Mouse (Mus musculus) heart, adult 2 months (tissue): ENCODE data around the gene Exog. TPM values are rescaled to one million over a fixed set of nuclear protein-coding genes. Genes with fewer than 3 reads are reported as not detected.

Source experiments
- DNase-seq, 2 experiments: peaks; one replicate each; pipeline ENCODE4 v3.0.0; 2021
- H3K27ac ChIP-seq: fragments of 200-600 bp; 2 replicates; pipeline ENCODE4 v1.8.1; 2022
- H3K27me3 ChIP-seq: fragments of 200-500 bp; 2 replicates; pipeline ENCODE4 v1.6.1; 2012; ENCODE audit warnings: mild to moderate bottlenecking, low read length, inconsistent platforms, mixed read lengths; ENCODE audit not compliant: control insufficient read depth, insufficient read depth
- H3K36me3 ChIP-seq: fragments of 200-500 bp; 2 replicates; pipeline ENCODE4 v1.6.1; 2012; ENCODE audit warnings: low read length, inconsistent platforms; ENCODE audit not compliant: control insufficient read depth, insufficient read depth
- H3K4me1 ChIP-seq: fragments of 200-500 bp; 2 replicates; pipeline ENCODE4 v1.6.1; 2011; ENCODE audit warnings: low read length; ENCODE audit not compliant: control insufficient read depth, insufficient read depth
- H3K4me3 ChIP-seq: fragments of 200-600 bp; 2 replicates; pipeline ENCODE4 v1.8.1; 2022
- H3K79me2 ChIP-seq: fragments of 200-500 bp; replicated peaks from 2 replicates; pipeline ENCODE4 v1.6.1; 2012; ENCODE audit warnings: mild to moderate bottlenecking, inconsistent platforms, low read length, moderate library complexity, mixed read lengths; ENCODE audit not compliant: control insufficient read depth, insufficient read depth
- H3K9ac ChIP-seq: fragments of 200-500 bp; 2 replicates; pipeline ENCODE4 v1.6.1; 2012; ENCODE audit warnings: low read depth, mild to moderate bottlenecking, control low read depth, inconsistent platforms, low read length, mixed read lengths
- CTCF ChIP-seq: fragments of 200-600 bp; IDR thresholded peaks from 2 replicates; pipeline ENCODE4 v1.8.1; 2022; ENCODE audit warnings: antibody characterized with exemption, mild to moderate bottlenecking, moderate library complexity
- EP300 ChIP-seq: fragments of 200-500 bp; IDR thresholded peaks from 2 replicates; pipeline ENCODE4 v1.6.1; 2011; ENCODE audit warnings: low read depth, low read length, control low read depth; ENCODE audit not compliant: insufficient read depth
- POLR2A ChIP-seq: fragments of 200-500 bp; IDR thresholded peaks from 2 replicates; pipeline ENCODE4 v1.6.1; 2011; ENCODE audit warnings: mild to moderate bottlenecking, low read depth, low read length, control low read depth; ENCODE audit not compliant: insufficient read depth
- WGBS: fragments of 180-500 bp; shearing (Covaris S2); methylation state at CpG from one replicate; pipeline ENCODE4 v1.1.7; 2018; 5-methylcytosine and 5-hydroxymethylcytosine counted together
- intact Hi-C: fragments of 180-260 bp; cut with DNase I; formaldehyde crosslinking; loops from one replicate; pipeline ENCODE4 v1.15.1; 2025
- long read RNA-seq: library from polyadenylated mRNA; stranded (forward); transcript quantifications from one replicate; pipeline ENCODE4 v2.0.0, GENCODE M21; 2021
- polyA plus RNA-seq: library from polyadenylated mRNA; depleted of rRNA; stranded (reverse); fragments of >200 nt; gene quantifications from 2 replicates; pipeline ENCODE4 v1.2.3, GENCODE M21; 2012; rRNA removed
- total RNA-seq, 2 experiments: library from RNA; stranded (reverse); gene quantifications; 2 replicates each; pipeline ENCODE4 v1.2.3; 2021

The Exog gene
- total RNA-seq (1 to 10 TPM; 2.0 to 3.1 TPM), polyA plus RNA-seq (1.7 and 2.8 TPM in 2 replicates)
- long read RNA-seq, partial matches to known transcripts, result 0 of 4 reads
- long read RNA-seq, other reads (novel, unspliced or antisense), result 1 of 4 reads

GRCm38 (mm10) chr9:119444738-119445429 lies at the start of gene Exog:
Gene Exog, plus strand, starts transcription at chr9:119444943.
- Histone ChIP-seq H3K36me3 (no peaks in the 10 kb centered on the region), H3K27me3 (no peaks in the 10 kb centered on the region), H3K4me3 (peak within 1 kb of the TSS; percentile 67), H3K9ac (peak within 1 kb of the TSS; percentile 72), H3K4me1 (peaks cover 1% of the 10 kb centered on the region; the same call in 1 of the 2 replicates), H3K79me2 (no peaks in the 10 kb centered on the region), H3K27ac (peak within 1 kb of the TSS; percentile 68)
- under 1% methylated on average over 52 of the region's 52 CpGs for WGBS
- intact Hi-C loops, result no loop called here
- DNase-seq, result peak; percentile 97 to 98
- TF ChIP-seq CTCF, result peak; percentile 92
- 0 out of 2 replicates have a peak, but pooled peaks have one; percentile 17 for TF ChIP-seq EP300
- peak; percentile 61; the same call in 1 of the 2 replicates for TF ChIP-seq POLR2A

GRCm38 (mm10) chr9:119401351-119401750 lies 43.4 kb upstream of the Exog start:
- DNase-seq, result no peak
- intact Hi-C loops, result loop anchor here (2.0 to 5.0 kb wide), 3 partner anchors 29 to 59 kb away; partner anchors contain the start of genes Myd88 and Xylb

GRCm38 (mm10) chr9:119401801-119402214 lies 42.9 kb upstream of the Exog start, which contains the start of gene Acvr2b:
Gene Acvr2b, plus strand, starts transcription at chr9:119402118.
- Histone ChIP-seq H3K27ac (peak within 1 kb of the TSS; percentile 90), H3K36me3 (no peaks in the 10 kb centered on the region), H3K27me3 (no peaks in the 10 kb centered on the region), H3K9ac (peak within 1 kb of the TSS; percentile 90), H3K79me2 (peaks cover 2% of the 10 kb centered on the region; the same call in 1 of the 2 replicates), H3K4me1 (peaks cover 4% of the 10 kb centered on the region), H3K4me3 (peak within 1 kb of the TSS; percentile 88)
- intact Hi-C loops, result loop anchor here (2.0 to 5.0 kb wide), 3 partner anchors 29 to 60 kb away; partner anchors contain the start of genes Myd88 and Xylb
- DNase-seq, result peak; percentile 95 to 96
- 0% methylated on average over 28 of the region's 32 CpGs for WGBS
- TF ChIP-seq CTCF (peak; percentile 73), POLR2A (peak; percentile 60; the same call in 1 of the 2 replicates), EP300 (no peak)

More at GRCm38 (mm10) chr9:119401351-119401750, 43.4 kb upstream of the Exog start:
- WGBS, result 1% methylated on average over 7 of the region's 7 CpGs
- H3K79me2 ChIP-seq, result peaks cover 2% of the 10 kb centered on the region; the same call in 1 of the 2 replicates
- H3K27me3 ChIP-seq, result no peaks in the 10 kb centered on the region
- TF ChIP-seq CTCF (no peak), POLR2A (no peak)
- peaks cover 4% of the 10 kb centered on the region for H3K4me1 ChIP-seq
- peak overlapping the region; percentile 81 for H3K27ac ChIP-seq
- H3K4me3 ChIP-seq, result peak overlapping the region; percentile 58
- peak overlapping the region; percentile 64 for H3K9ac ChIP-seq
- H3K36me3 ChIP-seq, result no peaks in the 10 kb centered on the region

GRCm38 (mm10) chr9:119402253-119403235 lies 42.2 kb upstream of the Exog start:
- Histone ChIP-seq H3K36me3 (no peaks in the 10 kb centered on the region), H3K4me3 (peak overlapping the region; percentile 88), H3K27me3 (no peaks in the 10 kb centered on the region), H3K27ac (peak overlapping the region; percentile 90), H3K79me2 (peaks cover 2% of the 10 kb centered on the region; the same call in 1 of the 2 replicates), H3K4me1 (peaks cover 6% of the 10 kb centered on the region), H3K9ac (peak overlapping the region; percentile 90)
- no peak for TF ChIP-seq POLR2A
- no peak for TF ChIP-seq CTCF
- no peak for TF ChIP-seq EP300
- WGBS, result under 1% methylated on average over 127 of the region's 127 CpGs
- peak; percentile 73 to 75 for DNase-seq
- intact Hi-C loops, result loop anchor here (5.0 kb wide), 1 partner anchor 60 kb away; the partner anchor contains the start of gene Myd88

GRCm38 (mm10) chr9:119403236-119403641 lies 41.5 kb upstream of the Exog start:
- Histone ChIP-seq H3K4me3 (peak overlapping the region; percentile 88), H3K4me1 (peaks cover 6% of the 10 kb centered on the region), H3K79me2 (peaks cover 2% of the 10 kb centered on the region; the same call in 1 of the 2 replicates), H3K9ac (peak overlapping the region; percentile 90), H3K27ac (peak overlapping the region; percentile 90), H3K27me3 (no peaks in the 10 kb centered on the region), H3K36me3 (no peaks in the 10 kb centered on the region)
- peak; percentile 50 to 67 for DNase-seq
- no peak for TF ChIP-seq CTCF
- intact Hi-C loops, result loop anchor here (5.0 kb wide), 1 partner anchor 61 kb away; the partner anchor contains the start of gene Myd88
- under 1% methylated on average over 26 of the region's 26 CpGs for WGBS
